ENCODE assay signal across 17 mouse cellular contexts in genomic region chr13:107338111-107338510, GRCm38 (mm10).
DNase-seq lines count a peak whose midpoint lies in the region; ATAC-seq lines count a peak whose summit lies in the region.
"Had no signal": no experiment of that assay in that cellular context is flagged by ENCODE, and none has a peak within 500 bp of the region (broad histone marks: within the 10 kb centered on the region; RNA-seq: fewer than 3 reads in every experiment).

No protein-coding gene starts in this region.

- 72% methylated on average over 12 of the region's 12 CpGs for WGBS in hindbrain, embryonic 16.5 days
- 73% methylated on average over 12 of the region's 12 CpGs for WGBS in hindbrain, embryonic 14.5 days
- 65% methylated on average over 12 of the region's 12 CpGs for WGBS in forebrain, embryonic 16.5 days

- H3K4me3 ChIP-seq in hindbrain, embryonic 16.5 days (ENCODE audit: low read length), result no peak overlapping the region
- no peak overlapping the region for H3K4me3 ChIP-seq in hindbrain, embryonic 14.5 days (replicated peaks; ENCODE audit: low read length)
- no peak overlapping the region for H3K4me3 ChIP-seq in forebrain, embryonic 16.5 days (replicated peaks; ENCODE audit: low read length)
- H3K4me3 ChIP-seq: embryonic facial prominence, embryonic 10.5 days; heart, adult 2 months; heart, embryonic 12.5 days; hindbrain, embryonic 10.5 days; hindbrain, embryonic 15.5 days had no signal

- H3K36me3 ChIP-seq in hindbrain, embryonic 16.5 days (ENCODE audit: control insufficient read depth, insufficient read depth, low read length), result no peaks in the 10 kb centered on the region
- H3K36me3 ChIP-seq in hindbrain, embryonic 14.5 days (replicated peaks; ENCODE audit: control insufficient read depth, insufficient read depth), result no peaks in the 10 kb centered on the region
- H3K36me3 ChIP-seq in forebrain, embryonic 16.5 days (ENCODE audit: control insufficient read depth, insufficient read depth), result no peaks in the 10 kb centered on the region
- H3K36me3 ChIP-seq: embryonic facial prominence, embryonic 10.5 days; heart, embryonic 12.5 days; hindbrain, embryonic 10.5 days; hindbrain, embryonic 15.5 days had no signal

- H3K4me2 ChIP-seq in hindbrain, embryonic 16.5 days (ENCODE audit: low read length), result no peak overlapping the region
- H3K4me2 ChIP-seq in hindbrain, embryonic 14.5 days (replicated peaks), result no peak overlapping the region
- no peak overlapping the region; the same call in 1 of the 2 replicates for H3K4me2 ChIP-seq in forebrain, embryonic 16.5 days (ENCODE audit: low read length)
- H3K4me2 ChIP-seq: heart, embryonic 12.5 days had no signal

- H3K9me3 ChIP-seq in hindbrain, embryonic 16.5 days (ENCODE audit: control insufficient read depth, low read length), result no peaks in the 10 kb centered on the region
- H3K9me3 ChIP-seq in hindbrain, embryonic 14.5 days (ENCODE audit: control insufficient read depth, low read length), result no peaks in the 10 kb centered on the region
- H3K9me3 ChIP-seq in forebrain, embryonic 16.5 days (ENCODE audit: control insufficient read depth, low read length), result no peaks in the 10 kb centered on the region
- H3K9me3 ChIP-seq: embryonic facial prominence, embryonic 10.5 days; heart, embryonic 12.5 days; hindbrain, embryonic 10.5 days; hindbrain, embryonic 15.5 days had no signal

- H3K27ac ChIP-seq in hindbrain, embryonic 16.5 days (ENCODE audit: low read depth, low read length), result no peak overlapping the region
- no peak overlapping the region for H3K27ac ChIP-seq in hindbrain, embryonic 14.5 days
- H3K27ac ChIP-seq in forebrain, embryonic 16.5 days (ENCODE audit: low read length), result no peak overlapping the region
- H3K27ac ChIP-seq: embryonic facial prominence, embryonic 10.5 days; heart, adult 2 months; hindbrain, embryonic 10.5 days; hindbrain, embryonic 15.5 days had no signal

- H3K9ac ChIP-seq in hindbrain, embryonic 16.5 days (ENCODE audit: low read depth, low read length), result no peak overlapping the region
- H3K9ac ChIP-seq in hindbrain, embryonic 14.5 days, result no peak overlapping the region
- H3K9ac ChIP-seq in forebrain, embryonic 16.5 days (replicated peaks; ENCODE audit: low read depth, low read length), result peak overlapping the region; percentile 14; the same call in 1 of the 2 replicates
- H3K9ac ChIP-seq: heart, embryonic 12.5 days; hindbrain, embryonic 15.5 days had no signal

- no peaks in the 10 kb centered on the region for H3K4me1 ChIP-seq in hindbrain, embryonic 16.5 days (ENCODE audit: control insufficient read depth, insufficient read depth, low read depth, low read length)
- 0 out of 2 replicates have a peak, but pooled peaks cover 2% of the 10 kb centered on the region for H3K4me1 ChIP-seq in hindbrain, embryonic 14.5 days (replicated peaks; ENCODE audit: control insufficient read depth, insufficient read depth, low read length)
- H3K4me1 ChIP-seq in forebrain, embryonic 16.5 days (replicated peaks; ENCODE audit: control insufficient read depth, insufficient read depth, low read length), result peaks cover 6% of the 10 kb centered on the region
- H3K4me1 ChIP-seq: embryonic facial prominence, embryonic 10.5 days; heart, embryonic 12.5 days; hindbrain, embryonic 10.5 days had no signal

- ATAC-seq in hindbrain, embryonic 16.5 days, result 0 out of 2 replicates have a peak, but pooled peaks have one; percentile 6
- ATAC-seq in hindbrain, embryonic 14.5 days (ENCODE audit: low FRiP score), result no peak
- peak; percentile 47 for ATAC-seq in forebrain, embryonic 16.5 days
- ATAC-seq: inflammation-experienced regulatory T-cells, adult 6 months had no signal

- DNase-seq in hindbrain, embryonic 14.5 days (ENCODE audit: low spot score), result no peak
- peak; percentile 22 to 49 for DNase-seq in layer of hippocampus, postnatal 14 days (ENCODE audit: low spot score in 2 of 2)
- DNase-seq in layer of hippocampus, postnatal 10 days (ENCODE audit: low spot score in 2 of 2), result no peak
- DNase-seq in ovary, adult 18-20 months (ENCODE audit: low spot score), result no peak
- DNase-seq: adrenal gland, adult 2 months; adrenal gland, postnatal 25 days; cerebellum, adult 2 months; cerebellum, postnatal 10 days; gastrocnemius, postnatal 14 days; heart, adult 2 months had no signal

- H3K27me3 ChIP-seq in hindbrain, embryonic 16.5 days (replicated peaks; ENCODE audit: control insufficient read depth, insufficient read depth, low read length), result no peaks in the 10 kb centered on the region
- no peaks in the 10 kb centered on the region for H3K27me3 ChIP-seq in hindbrain, embryonic 14.5 days (ENCODE audit: control insufficient read depth, insufficient read depth, low read length)
- H3K27me3 ChIP-seq in forebrain, embryonic 16.5 days (replicated peaks; ENCODE audit: control insufficient read depth, insufficient read depth, low read length), result no peaks in the 10 kb centered on the region
- H3K27me3 ChIP-seq: heart, embryonic 12.5 days; hindbrain, embryonic 15.5 days had no signal

Comparison
In these comparisons a context has a peak if more than half of its experiments do, and no peak if none do; other contexts are left out.
1. DNase-seq: peak in layer of hippocampus, postnatal 14 days (2 of 2); none in hindbrain, embryonic 14.5 days (single experiment), layer of hippocampus, postnatal 10 days (0 of 2) and ovary, adult 18-20 months (single experiment).